Mouse (Mus musculus) thymus, adult 2 months (tissue): ENCODE results near the gene Ppp2r5b. TPM values are rescaled to one million over a fixed set of nuclear protein-coding genes. Genes with fewer than 3 reads are reported as not detected.

Source experiments
- DNase-seq: peaks from one replicate; pipeline ENCODE4 v3.0.0; 2021
- H3K27ac ChIP-seq: fragments of 200-500 bp; 2 replicates; pipeline ENCODE4 v1.5.1; 2012; ENCODE audit warnings: low read length, control low read depth; ENCODE audit not compliant: control insufficient read depth, insufficient read depth
- H3K27me3 ChIP-seq: fragments of 200-500 bp; 2 replicates; pipeline ENCODE4 v1.6.1; 2012; ENCODE audit warnings: mild to moderate bottlenecking, low read length, moderate library complexity, mixed read lengths; ENCODE audit not compliant: control insufficient read depth, insufficient read depth
- H3K36me3 ChIP-seq: fragments of 200-500 bp; 2 replicates; pipeline ENCODE4 v1.6.1; 2012; ENCODE audit warnings: mild to moderate bottlenecking, low read length, moderate library complexity; ENCODE audit not compliant: control insufficient read depth, insufficient read depth
- H3K4me1 ChIP-seq: fragments of 200-500 bp; replicated peaks from 2 replicates; pipeline ENCODE4 v1.6.1; 2012; ENCODE audit warnings: low read length; ENCODE audit not compliant: control insufficient read depth, insufficient read depth
- H3K4me3 ChIP-seq: fragments of 200-500 bp; 2 replicates; pipeline ENCODE4 v1.5.1; 2012; ENCODE audit warnings: mild to moderate bottlenecking, low read length, control low read depth, moderate library complexity; ENCODE audit not compliant: control insufficient read depth, insufficient read depth
- CTCF ChIP-seq: fragments of 200-500 bp; IDR thresholded peaks from 2 replicates; pipeline ENCODE4 v1.5.1; 2012; ENCODE audit warnings: mild to moderate bottlenecking, control low read depth, low read length, moderate library complexity, borderline replicate concordance; ENCODE audit not compliant: control insufficient read depth, poor library complexity, insufficient read depth; ENCODE audit errors: extremely low read depth
- POLR2A ChIP-seq: fragments of 200-500 bp; IDR thresholded peaks from 2 replicates; pipeline ENCODE4 v1.6.1; 2012; ENCODE audit warnings: mild to moderate bottlenecking, low read length, control low read depth, moderate library complexity; ENCODE audit not compliant: control insufficient read depth, poor library complexity, insufficient read depth; ENCODE audit errors: extremely low read depth
- WGBS: fragments of 180-500 bp; shearing (Covaris S2); methylation state at CpG from one replicate; pipeline ENCODE4 v1.1.7; 2018; 5-methylcytosine and 5-hydroxymethylcytosine counted together
- polyA plus RNA-seq: library from polyadenylated mRNA; depleted of rRNA; stranded (reverse); fragments of >200 nt; gene quantifications from 2 replicates; pipeline ENCODE4 v1.2.3, GENCODE M21; 2012; rRNA removed

The Ppp2r5b gene
- 54.6 and 56.1 TPM in 2 replicates for polyA plus RNA-seq

- TF ChIP-seq CTCF, result peak; percentile 23; the same call in 1 of the 2 replicates
- 0 out of 2 replicates have a peak, but pooled peaks have one; percentile 5 for TF ChIP-seq POLR2A
- Histone ChIP-seq H3K4me1 (peaks cover 19% of the 10 kb centered on the region), H3K36me3 (0 out of 2 replicates have a peak, but pooled peaks cover 3% of the 10 kb centered on the region), H3K4me3 (peak within 1 kb of the TSS; percentile 71), H3K27me3 (no peaks in the 10 kb centered on the region), H3K27ac (peak within 1 kb of the TSS; percentile 98)
- peak; percentile 98 for DNase-seq
- 14% methylated on average over 48 of the region's 48 CpGs for WGBS
These were observed at the start of gene Ppp2r5b for GRCm38 (mm10) chr19:6235084-6236052. Ppp2r5b (minus strand) TSS chr19:6235872.

- Histone ChIP-seq H3K27ac (no peak overlapping the region), H3K4me3 (no peak overlapping the region), H3K36me3 (no peaks in the 10 kb centered on the region; the same call in 1 of the 2 replicates), H3K27me3 (no peaks in the 10 kb centered on the region), H3K4me1 (peaks cover 32% of the 10 kb centered on the region)
- 90% methylated on average over 8 of the region's 8 CpGs for WGBS
- TF ChIP-seq POLR2A (no peak), CTCF (no peak)
- DNase-seq, result no peak
These were observed 49.6 kb upstream of the Ppp2r5b start for GRCm38 (mm10) chr19:6285226-6285625.

- Histone ChIP-seq H3K4me3 (no peak overlapping the region), H3K36me3 (no peaks in the 10 kb centered on the region; the same call in 1 of the 2 replicates), H3K4me1 (peaks cover 32% of the 10 kb centered on the region), H3K27ac (no peak overlapping the region), H3K27me3 (no peaks in the 10 kb centered on the region)
- TF ChIP-seq POLR2A, result no peak
- TF ChIP-seq CTCF, result no peak
- DNase-seq, result no peak
- 95% methylated on average over 12 of the region's 12 CpGs for WGBS
These were observed 48.8 kb upstream of the Ppp2r5b start for GRCm38 (mm10) chr19:6284502-6284901.

GRCm38 (mm10) chr19:6283001-6283400, 47.3 kb upstream of the Ppp2r5b start:
- H3K36me3 ChIP-seq, result no peaks in the 10 kb centered on the region; the same call in 1 of the 2 replicates
- WGBS, result 77% methylated on average over 5 of the region's 5 CpGs
- no peak overlapping the region for H3K4me3 ChIP-seq
- H3K27me3 ChIP-seq, result no peaks in the 10 kb centered on the region
- no peak for DNase-seq
- peaks cover 28% of the 10 kb centered on the region for H3K4me1 ChIP-seq
- no peak overlapping the region for H3K27ac ChIP-seq
- no peak for TF ChIP-seq POLR2A
- TF ChIP-seq CTCF, result no peak

GRCm38 (mm10) chr19:6281122-6282020, 45.7 kb upstream of the Ppp2r5b start:
- H3K27me3 ChIP-seq, result no peaks in the 10 kb centered on the region
- H3K4me3 ChIP-seq, result no peak overlapping the region
- peaks cover 28% of the 10 kb centered on the region for H3K4me1 ChIP-seq
- H3K27ac ChIP-seq, result no peak overlapping the region
- TF ChIP-seq POLR2A (no peak), CTCF (no peak)
- H3K36me3 ChIP-seq, result no peaks in the 10 kb centered on the region; the same call in 1 of the 2 replicates
- 89% methylated on average over 14 of the region's 14 CpGs for WGBS
- no peak for DNase-seq

- DNase-seq, result no peak
- Histone ChIP-seq H3K27ac (no peak overlapping the region), H3K4me3 (no peak overlapping the region), H3K36me3 (no peaks in the 10 kb centered on the region; the same call in 1 of the 2 replicates), H3K4me1 (peaks cover 36% of the 10 kb centered on the region), H3K27me3 (no peaks in the 10 kb centered on the region)
- 95% methylated on average over 7 of the region's 7 CpGs for WGBS
- TF ChIP-seq CTCF (no peak), POLR2A (no peak)
These were observed 44.9 kb upstream of the Ppp2r5b start for GRCm38 (mm10) chr19:6280554-6280953.
